Mouse (Mus musculus) hindbrain, embryonic 10.5 days (tissue): ENCODE results near the gene Gm20767. TPM values are rescaled to one million over a fixed set of nuclear protein-coding genes. Genes with fewer than 3 reads are reported as not detected.

Experiments
- polyA plus RNA-seq: library from polyadenylated mRNA; unstranded; fragments of >200 nt; fragmentation: Nextera tagmentation; extraction: Ambion mirVana; gene quantifications from 2 replicates; pipeline ENCODE4 v1.2.1, GENCODE M21; 2016

Gm20767 gene
- polyA plus RNA-seq, 1 experiment from 2014 or later, result not detected

Other genes starting within 250 kb of the Gm20767 start
- not detected in 2 replicates for gene Tcstv1, start 245.5 kb upstream of the Gm20767 start, polyA plus RNA-seq
- gene Gm21761, start 211.0 kb upstream of the Gm20767 start, polyA plus RNA-seq, result not detected in 2 replicates
- not detected in 2 replicates for gene B020031M17Rik, start 189.4 kb upstream of the Gm20767 start, polyA plus RNA-seq
- not detected in 2 replicates for gene Gm36079, start 113.2 kb upstream of the Gm20767 start, polyA plus RNA-seq
- not detected in 2 replicates for gene Gm21188, start 88.1 kb upstream of the Gm20767 start, polyA plus RNA-seq
- gene Gm21818, start 32.2 kb downstream of the Gm20767 start, polyA plus RNA-seq, result not detected in 2 replicates
- not detected in 2 replicates for gene Gm21762, start 75.7 kb downstream of the Gm20767 start, polyA plus RNA-seq
- not detected in 2 replicates for gene Gm21731, start 98.9 kb downstream of the Gm20767 start, polyA plus RNA-seq
- not detected in 2 replicates for gene AF067061, start 122.9 kb downstream of the Gm20767 start, polyA plus RNA-seq
- gene BC147527, start 160.1 kb downstream of the Gm20767 start, polyA plus RNA-seq, result 0.12 and 0.14 TPM in 2 replicates
- gene Tcstv3, start 176.6 kb downstream of the Gm20767 start, polyA plus RNA-seq, result not detected in 2 replicates